Mouse (Mus musculus): ENCODE results near the gene Ctu2. TPM values are rescaled to one million over a fixed set of nuclear protein-coding genes. Genes with fewer than 3 reads are reported as not detected.

Ctu2 gene
- polyA plus RNA-seq, 1 experiment from 2014 or later = 56.2 TPM

DNA sequence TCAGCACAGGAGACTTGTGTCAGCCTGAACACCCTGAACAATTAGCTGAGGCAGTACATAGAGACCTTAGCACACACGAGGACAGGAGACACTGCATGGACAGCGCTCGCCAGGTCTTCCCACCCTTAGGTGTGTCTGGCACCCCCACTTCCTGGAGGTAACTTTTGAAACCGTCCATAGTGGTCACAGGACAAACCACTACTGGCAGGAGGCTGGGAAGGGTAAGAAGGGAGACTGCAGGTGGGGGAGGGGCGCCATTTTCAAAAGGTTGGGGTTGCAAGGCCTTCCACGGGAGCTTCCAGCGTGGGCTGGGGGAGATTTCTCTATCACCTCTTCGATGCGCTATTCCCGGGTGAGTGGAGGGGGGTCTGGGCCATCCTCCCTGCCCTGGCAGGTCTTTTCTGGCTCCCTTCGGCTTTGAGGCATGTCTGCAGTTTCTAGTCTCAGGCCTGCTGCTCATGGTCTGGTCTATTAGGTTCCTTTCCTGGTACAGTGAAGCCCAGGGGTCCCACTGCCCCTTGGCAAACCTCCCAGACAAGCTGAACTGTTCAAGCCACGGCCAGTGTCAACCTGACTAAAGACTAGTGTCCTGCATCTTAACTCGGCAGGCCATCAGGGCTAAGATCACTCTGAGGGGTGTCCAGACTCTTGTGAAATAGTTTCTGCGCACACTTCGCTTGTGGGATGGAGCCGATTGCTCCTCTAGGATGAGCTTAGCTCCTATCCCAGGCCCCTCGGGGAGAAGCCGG, 44.1 kb upstream of the Ctu2 start:
- H3K4me2 ChIP-seq = peak overlapping the region; percentile 95
- ATAC-seq (ENCODE audit: insufficient read depth) (peak; percentile 0), DNase-seq (no peak)
- H3K4me1 ChIP-seq (ENCODE audit: insufficient read depth) = peaks cover 8% of the 10 kb centered on the region; the same call in 1 of the 2 replicates
- peak overlapping the region; percentile 63 for H3K4me3 ChIP-seq (ENCODE audit: low read depth, low read length)
- H3K36me3 ChIP-seq (ENCODE audit: insufficient read depth) = peaks cover 21% of the 10 kb centered on the region
- peak overlapping the region; percentile 78 for H3K9ac ChIP-seq
- no peaks in the 10 kb centered on the region for H3K27me3 ChIP-seq (ENCODE audit: insufficient read depth, low read length)
- H3K9me3 ChIP-seq (ENCODE audit: low read depth, low read length) = no peaks in the 10 kb centered on the region
- no peak for TF ChIP-seq CTCF (IDR thresholded peaks at IDR 0.05; ENCODE audit: low read depth)
- 24% methylated on average over 18 of the region's 18 CpGs for WGBS
- peak overlapping the region; percentile 81; the same call in 1 of the 2 replicates for H3K27ac ChIP-seq (ENCODE audit: low read depth)

DNA sequence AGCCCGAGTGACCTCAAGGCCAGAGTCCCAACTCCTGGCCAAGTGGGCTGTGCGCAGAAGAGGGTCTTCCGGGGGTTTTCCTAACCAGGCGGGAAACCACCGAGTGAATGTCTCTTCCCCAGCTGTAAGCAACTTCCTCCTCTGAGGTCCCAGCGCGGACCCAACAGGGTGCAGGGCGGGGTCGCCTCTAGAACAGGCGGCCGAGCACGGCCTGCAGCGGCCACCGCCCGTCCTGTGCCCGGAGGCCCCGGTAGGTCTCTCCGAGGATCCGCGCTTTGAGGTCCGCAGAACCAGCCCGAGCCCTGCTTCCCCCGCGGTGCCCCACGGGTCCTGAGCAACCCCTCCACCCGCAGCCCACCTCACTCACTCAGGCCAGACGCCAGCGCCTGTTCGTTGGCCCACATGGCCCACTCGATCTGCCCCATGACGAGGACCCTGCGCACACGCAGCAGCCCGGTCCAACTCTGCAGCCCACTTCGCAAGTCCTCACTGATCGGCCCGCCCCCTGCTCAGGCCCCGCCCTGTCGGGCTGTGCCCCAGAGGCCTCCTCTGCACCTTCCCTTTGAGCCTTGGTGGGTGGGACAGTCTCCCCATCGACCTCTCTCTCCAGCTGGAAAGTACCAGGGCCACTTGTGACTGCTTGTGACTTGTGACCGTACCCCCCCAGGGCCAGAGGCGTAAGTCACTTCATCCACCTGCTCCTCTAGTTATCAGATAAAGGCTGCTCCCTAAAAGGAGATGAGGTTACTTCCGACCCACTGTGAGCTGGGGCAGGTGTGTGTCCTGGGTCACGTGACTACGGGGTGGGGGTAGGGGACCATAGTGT, 43.3 kb upstream of the Ctu2 start, which contains the start of gene Cyba:
Gene Cyba, minus strand, starts transcription at position 488 of the 826 bp plus-strand sequence.
- peak within 1 kb of the TSS; percentile 95 for H3K4me2 ChIP-seq
- WGBS = 2% methylated on average over 45 of the region's 45 CpGs
- no peaks in the 10 kb centered on the region for H3K27me3 ChIP-seq (ENCODE audit: insufficient read depth, low read length)
- TF ChIP-seq CTCF (IDR thresholded peaks at IDR 0.05; ENCODE audit: low read depth) = no peak
- peak within 1 kb of the TSS; percentile 78 for H3K9ac ChIP-seq
- no peaks in the 10 kb centered on the region for H3K9me3 ChIP-seq (ENCODE audit: low read depth, low read length)
- H3K36me3 ChIP-seq (ENCODE audit: insufficient read depth) = peaks cover 28% of the 10 kb centered on the region
- DNase-seq = peak; percentile 85
- peak within 1 kb of the TSS; percentile 81; the same call in 1 of the 2 replicates for H3K27ac ChIP-seq (ENCODE audit: low read depth)
- H3K4me3 ChIP-seq (ENCODE audit: low read depth, low read length) = peak within 1 kb of the TSS; percentile 63
- ATAC-seq (ENCODE audit: insufficient read depth) = peak; percentile 94
- peaks cover 8% of the 10 kb centered on the region; the same call in 1 of the 2 replicates for H3K4me1 ChIP-seq (ENCODE audit: insufficient read depth)

GRCm38 (mm10) chr8:122433269-122433905, 42.6 kb upstream of the Ctu2 start:
- Histone ChIP-seq H3K4me2 (peak overlapping the region; percentile 95), H3K4me3 (ENCODE audit: low read depth, low read length) (peak overlapping the region; percentile 63; the same call in 1 of the 2 replicates), H3K27ac (ENCODE audit: low read depth) (no peak overlapping the region; the same call in 1 of the 2 replicates), H3K36me3 (ENCODE audit: insufficient read depth) (peaks cover 28% of the 10 kb centered on the region), H3K9me3 (ENCODE audit: low read depth, low read length) (no peaks in the 10 kb centered on the region), H3K4me1 (ENCODE audit: insufficient read depth) (peaks cover 8% of the 10 kb centered on the region; the same call in 1 of the 2 replicates), H3K27me3 (ENCODE audit: insufficient read depth, low read length) (no peaks in the 10 kb centered on the region), H3K9ac (no peak overlapping the region)
- peak; percentile 62 for TF ChIP-seq CTCF (IDR thresholded peaks at IDR 0.05; ENCODE audit: low read depth)
- DNase-seq (peak; percentile 34), ATAC-seq (ENCODE audit: insufficient read depth) (peak; percentile 38; the same call in 1 of the 2 replicates)
- 54% methylated on average over 11 of the region's 11 CpGs for WGBS

- Histone ChIP-seq H3K9ac (no peak overlapping the region), H3K4me2 (no peak overlapping the region), H3K9me3 (ENCODE audit: low read depth, low read length) (no peaks in the 10 kb centered on the region), H3K4me1 (ENCODE audit: insufficient read depth) (peaks cover 8% of the 10 kb centered on the region; the same call in 1 of the 2 replicates), H3K36me3 (ENCODE audit: insufficient read depth) (peaks cover 37% of the 10 kb centered on the region), H3K27ac (ENCODE audit: low read depth) (no peak overlapping the region), H3K4me3 (ENCODE audit: low read depth, low read length) (no peak overlapping the region), H3K27me3 (ENCODE audit: insufficient read depth, low read length) (no peaks in the 10 kb centered on the region)
- TF ChIP-seq CTCF (IDR thresholded peaks at IDR 0.05; ENCODE audit: low read depth) = peak; percentile 56
- ATAC-seq (ENCODE audit: insufficient read depth) = no peak
- WGBS = 88% methylated on average over 6 of the region's 6 CpGs
- DNase-seq = no peak
These were observed 40.6 kb upstream of the Ctu2 start for GRCm38 (mm10) chr8:122435375-122435774.

DNA sequence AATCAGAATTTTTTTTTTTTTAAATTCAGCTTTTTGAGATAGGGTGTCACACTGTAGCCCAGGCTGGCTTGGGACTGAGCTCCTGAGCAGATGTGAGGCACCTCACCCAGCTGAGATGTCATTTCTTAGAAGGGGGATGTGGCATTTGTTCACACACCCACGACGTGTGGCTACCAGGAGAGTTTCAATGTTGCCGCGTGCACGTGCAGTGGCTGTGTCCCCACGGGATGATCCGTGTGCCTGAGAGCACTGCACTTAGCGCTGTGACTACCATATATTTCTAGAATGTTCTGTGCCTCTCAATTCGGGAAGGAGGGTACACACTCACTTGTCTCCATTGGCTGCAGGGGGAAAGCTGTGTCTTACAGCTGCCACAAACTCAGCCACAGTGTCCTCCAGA, 39.8 kb upstream of the Ctu2 start:
- DNase-seq (no peak), ATAC-seq (ENCODE audit: insufficient read depth) (no peak)
- Histone ChIP-seq H3K27ac (ENCODE audit: low read depth) (no peak overlapping the region), H3K9me3 (ENCODE audit: low read depth, low read length) (no peaks in the 10 kb centered on the region), H3K4me1 (ENCODE audit: insufficient read depth) (peaks cover 8% of the 10 kb centered on the region; the same call in 1 of the 2 replicates), H3K9ac (no peak overlapping the region), H3K27me3 (ENCODE audit: insufficient read depth, low read length) (no peaks in the 10 kb centered on the region), H3K4me3 (ENCODE audit: low read depth, low read length) (no peak overlapping the region), H3K36me3 (ENCODE audit: insufficient read depth) (peaks cover 37% of the 10 kb centered on the region), H3K4me2 (no peak overlapping the region)
- WGBS = 91% methylated on average over 9 of the region's 9 CpGs
- TF ChIP-seq CTCF (IDR thresholded peaks at IDR 0.05; ENCODE audit: low read depth) = no peak

GRCm38 (mm10) chr8:122436586-122437125, 39.3 kb upstream of the Ctu2 start:
- no peak for TF ChIP-seq CTCF (IDR thresholded peaks at IDR 0.05; ENCODE audit: low read depth)
- ATAC-seq (ENCODE audit: insufficient read depth) (no peak), DNase-seq (no peak)
- H3K9ac ChIP-seq = no peak overlapping the region
- WGBS = 84% methylated on average over 20 of the region's 20 CpGs
- H3K27ac ChIP-seq (ENCODE audit: low read depth) = no peak overlapping the region
- no peaks in the 10 kb centered on the region for H3K9me3 ChIP-seq (ENCODE audit: low read depth, low read length)
- peaks cover 37% of the 10 kb centered on the region for H3K36me3 ChIP-seq (ENCODE audit: insufficient read depth)
- H3K4me3 ChIP-seq (ENCODE audit: low read depth, low read length) = no peak overlapping the region
- peaks cover 5% of the 10 kb centered on the region; the same call in 1 of the 2 replicates for H3K4me1 ChIP-seq (ENCODE audit: insufficient read depth)
- H3K4me2 ChIP-seq = no peak overlapping the region
- H3K27me3 ChIP-seq (ENCODE audit: insufficient read depth, low read length) = no peaks in the 10 kb centered on the region
